Mouse (Mus musculus): Measurements from ENCODE around the gene Sars. TPM values are rescaled to one million over a fixed set of nuclear protein-coding genes. Genes with fewer than 3 reads are reported as not detected.

Gene Sars
- total RNA-seq, 2 experiments from 2014 or later: 107 to 113 TPM

- no peak for DNase-seq (ENCODE audit: low spot score in 2 of 2)
Observed at GRCm38 (mm10) chr3:108398281-108398680, 46.7 kb downstream of the Sars start.

- no peak for DNase-seq (ENCODE audit: low spot score in 2 of 2)
Observed at GRCm38 (mm10) chr3:108392793-108393192, 52.2 kb downstream of the Sars start.

- no peak for DNase-seq (ENCODE audit: low spot score in 2 of 2)
Observed at GRCm38 (mm10) chr3:108392299-108392698, 52.7 kb downstream of the Sars start.

- peak; percentile 90 to 95 for DNase-seq (ENCODE audit: low spot score in 2 of 2)
Observed at GRCm38 (mm10) chr3:108389111-108389545, 55.9 kb downstream of the Sars start.

- no peak for DNase-seq (ENCODE audit: low spot score in 2 of 2)
Observed at GRCm38 (mm10) chr3:108386186-108386585, 58.8 kb downstream of the Sars start.

- no peak for DNase-seq (ENCODE audit: low spot score in 2 of 2)
Observed at GRCm38 (mm10) chr3:108384425-108384824, 60.6 kb downstream of the Sars start.

GRCm38 (mm10) chr3:108383485-108384354 lies 61.3 kb downstream of the Sars start, which contains the start of gene Psrc1:
TSS of gene Psrc1 (plus strand) at chr3:108383839.
- peak; percentile 78 to 88 for DNase-seq (ENCODE audit: low spot score in 2 of 2)

- no peak for DNase-seq (ENCODE audit: low spot score in 2 of 2)
Observed at GRCm38 (mm10) chr3:108381945-108382875, 62.8 kb downstream of the Sars start.

GRCm38 (mm10) chr3:108380695-108381094 lies 64.3 kb downstream of the Sars start:
- no peak for DNase-seq (ENCODE audit: low spot score in 2 of 2)

GRCm38 (mm10) chr3:108378875-108379663 lies 65.9 kb downstream of the Sars start:
- no peak for DNase-seq (ENCODE audit: low spot score in 2 of 2)

Other genes starting within 250 kb of the Sars start
- 1 to 10 TPM; 4.5 to 6.1 TPM for gene Cyb561d1, start 244.0 kb downstream of the Sars start, total RNA-seq (2021)
- 10 to 100 TPM; 16.4 to 27.7 TPM for gene Atxn7l2, start 234.3 kb downstream of the Sars start, total RNA-seq (2021)
- gene Sypl2, start 218.6 kb downstream of the Sars start, total RNA-seq (2021): 100 to 1,000 TPM; 441 to 517 TPM
- gene Psma5, start 188.3 kb downstream of the Sars start, total RNA-seq (2021): 100 to 1,000 TPM; 126 to 128 TPM
- gene Sort1, start 161.1 kb downstream of the Sars start, total RNA-seq (2021): 10 to 100 TPM; 54.6 to 59.9 TPM
- gene Mybphl, start 80.3 kb downstream of the Sars start, total RNA-seq (2021): not detected
- 1 to 10 TPM; 4.1 to 6.0 TPM for gene Psrc1, start 61.4 kb downstream of the Sars start, total RNA-seq (2021)
- 1 to 10 TPM; 3.0 to 5.9 TPM for gene Celsr2, start 29.7 kb downstream of the Sars start, total RNA-seq (2021)
- not detected for gene 1700013F07Rik, start 88.9 kb upstream of the Sars start, total RNA-seq (2021)
- under 1 TPM in 1 of 2 experiments, not detected in 1; 0.10 TPM for gene 5330417C22Rik, start 91.3 kb upstream of the Sars start, total RNA-seq (2021)
- 10 to 100 TPM; 31.5 to 34.5 TPM for gene Tmem167b, start 117.3 kb upstream of the Sars start, total RNA-seq (2021)
- 10 to 100 TPM; 20.6 to 20.8 TPM for gene Taf13, start 126.5 kb upstream of the Sars start, total RNA-seq (2021)
- 1 to 10 TPM; 7.7 to 8.9 TPM for gene Wdr47, start 146.1 kb upstream of the Sars start, total RNA-seq (2021)
- gene Clcc1, start 208.7 kb upstream of the Sars start, total RNA-seq (2021): 10 to 100 TPM; 38.2 to 45.0 TPM

Measured in gastrocnemius, postnatal 4 days (tissue).